Mouse (Mus musculus) midbrain, embryonic 15.5 days (tissue): ENCODE data around the gene Carns1. TPM values are rescaled to one million over a fixed set of nuclear protein-coding genes. Genes with fewer than 3 reads are reported as not detected.

Experiments
- ATAC-seq: fragments of 200-750 bp; cut with Nextera tagmentation; replicated peaks from 2 replicates; pipeline ENCODE4 v1.8.0; 2017; ENCODE audit warnings: moderate TSS enrichment
- H3K27ac ChIP-seq: fragments of 300-500 bp; sonication (generic); 2 replicates; pipeline ENCODE4 v1.5.1; 2015; ENCODE audit warnings: mild to moderate bottlenecking, inconsistent platforms
- H3K27me3 ChIP-seq: fragments of 300-500 bp; sonication (generic); replicated peaks from 2 replicates; pipeline ENCODE4 v1.6.1; 2015; ENCODE audit warnings: inconsistent platforms
- H3K36me3 ChIP-seq: fragments of 300-500 bp; sonication (generic); replicated peaks from 2 replicates; pipeline ENCODE4 v1.6.1; 2015; ENCODE audit warnings: inconsistent platforms
- H3K4me1 ChIP-seq: fragments of 300-500 bp; sonication (generic); 2 replicates; pipeline ENCODE4 v1.6.1; 2015; ENCODE audit warnings: inconsistent platforms
- H3K4me2 ChIP-seq: fragments of 300-500 bp; sonication (generic); 2 replicates; pipeline ENCODE4 v1.6.1; 2015; ENCODE audit warnings: inconsistent platforms, mild to moderate bottlenecking, moderate library complexity
- H3K4me3 ChIP-seq: fragments of 300-500 bp; sonication (generic); 2 replicates; pipeline ENCODE4 v1.5.1; 2015; ENCODE audit warnings: mild to moderate bottlenecking, inconsistent platforms
- H3K9ac ChIP-seq: fragments of 300-500 bp; sonication (generic); 2 replicates; pipeline ENCODE4 v1.6.1; 2015; ENCODE audit warnings: mild to moderate bottlenecking, inconsistent platforms
- H3K9me3 ChIP-seq: fragments of 300-500 bp; sonication (generic); 2 replicates; pipeline ENCODE4 v1.6.1; 2016; ENCODE audit warnings: inconsistent platforms
- WGBS: fragments of 180-500 bp; shearing (Covaris S2); methylation state at CpG from one replicate; pipeline ENCODE4 v1.1.7; 2015; ENCODE audit warnings: mixed read lengths; 5-methylcytosine and 5-hydroxymethylcytosine counted together
- polyA plus RNA-seq: library from polyadenylated mRNA; unstranded; fragments of >200 nt; fragmentation: Nextera tagmentation; extraction: Ambion mirVana; gene quantifications from 2 replicates; pipeline ENCODE4 v1.2.1, GENCODE M21; 2015

The Carns1 gene
- polyA plus RNA-seq, 1 experiment from 2014 or later = 6.9 TPM

GRCm38 (mm10) chr19:4151488-4151860, 23.8 kb downstream of the Carns1 start:
- no peak for ATAC-seq
- Histone ChIP-seq H3K4me3 (no peak overlapping the region), H3K27me3 (no peaks in the 10 kb centered on the region), H3K4me1 (peaks cover 22% of the 10 kb centered on the region), H3K27ac (no peak overlapping the region), H3K36me3 (peaks cover 15% of the 10 kb centered on the region), H3K4me2 (no peak overlapping the region), H3K9me3 (no peaks in the 10 kb centered on the region), H3K9ac (no peak overlapping the region)
- WGBS = 66% methylated on average over 5 of the region's 5 CpGs

GRCm38 (mm10) chr19:4150567-4151487, 24.5 kb downstream of the Carns1 start:
- WGBS = 90% methylated on average over 22 of the region's 22 CpGs
- H3K4me2 ChIP-seq = no peak overlapping the region
- H3K27ac ChIP-seq = no peak overlapping the region
- H3K4me3 ChIP-seq = no peak overlapping the region
- no peak for ATAC-seq
- peaks cover 22% of the 10 kb centered on the region for H3K4me1 ChIP-seq
- no peak overlapping the region for H3K9ac ChIP-seq
- H3K36me3 ChIP-seq = peaks cover 12% of the 10 kb centered on the region
- no peaks in the 10 kb centered on the region for H3K27me3 ChIP-seq
- no peaks in the 10 kb centered on the region for H3K9me3 ChIP-seq

GRCm38 (mm10) chr19:4149764-4150461, 25.4 kb downstream of the Carns1 start:
- Histone ChIP-seq H3K9ac (no peak overlapping the region), H3K4me3 (no peak overlapping the region)

GRCm38 (mm10) chr19:4149283-4149682, 26.0 kb downstream of the Carns1 start:
- Histone ChIP-seq H3K4me3 (peak overlapping the region; percentile 93), H3K27ac (no peak overlapping the region; the same call in 1 of the 2 replicates), H3K4me2 (peak overlapping the region; percentile 77), H3K27me3 (no peaks in the 10 kb centered on the region), H3K9me3 (no peaks in the 10 kb centered on the region), H3K36me3 (0 out of 2 replicates have a peak, but pooled peaks cover 7% of the 10 kb centered on the region), H3K4me1 (peaks cover 22% of the 10 kb centered on the region), H3K9ac (peak overlapping the region; percentile 91)
- no peak for ATAC-seq
- WGBS = 93% methylated on average over 11 of the region's 11 CpGs

More at GRCm38 (mm10) chr19:4149764-4150461, 25.4 kb downstream of the Carns1 start:
- no peak overlapping the region; the same call in 1 of the 2 replicates for H3K4me2 ChIP-seq
- WGBS = 94% methylated on average over 17 of the region's 17 CpGs
- 0 out of 2 replicates have a peak, but pooled peaks cover 7% of the 10 kb centered on the region for H3K36me3 ChIP-seq
- no peak for ATAC-seq
- H3K27ac ChIP-seq = no peak overlapping the region
- peaks cover 22% of the 10 kb centered on the region for H3K4me1 ChIP-seq
- H3K9me3 ChIP-seq = no peaks in the 10 kb centered on the region
- H3K27me3 ChIP-seq = no peaks in the 10 kb centered on the region

- peak overlapping the region; percentile 91 for H3K9ac ChIP-seq
- ATAC-seq = peak; percentile 46; the same call in 1 of the 2 replicates
- 0 out of 2 replicates have a peak, but pooled peaks cover 7% of the 10 kb centered on the region for H3K36me3 ChIP-seq
- H3K27ac ChIP-seq = peak overlapping the region; percentile 75
- H3K27me3 ChIP-seq = no peaks in the 10 kb centered on the region
- H3K9me3 ChIP-seq = no peaks in the 10 kb centered on the region
- 3% methylated on average over 7 of the region's 8 CpGs for WGBS
- H3K4me2 ChIP-seq = peak overlapping the region; percentile 77
- peak overlapping the region; percentile 93 for H3K4me3 ChIP-seq
- peaks cover 22% of the 10 kb centered on the region for H3K4me1 ChIP-seq
These were observed 26.5 kb downstream of the Carns1 start for GRCm38 (mm10) chr19:4148819-4149218.

- ATAC-seq = peak; percentile 93
- H3K4me3 ChIP-seq = peak within 1 kb of the TSS; percentile 93
- peak within 1 kb of the TSS; percentile 91 for H3K9ac ChIP-seq
- H3K36me3 ChIP-seq = 0 out of 2 replicates have a peak, but pooled peaks cover 7% of the 10 kb centered on the region
- WGBS = under 1% methylated on average over 32 of the region's 33 CpGs
- H3K27me3 ChIP-seq = no peaks in the 10 kb centered on the region
- H3K4me2 ChIP-seq = peak within 1 kb of the TSS; percentile 77
- H3K9me3 ChIP-seq = no peaks in the 10 kb centered on the region
- peak within 1 kb of the TSS; percentile 75 for H3K27ac ChIP-seq
- peaks cover 22% of the 10 kb centered on the region for H3K4me1 ChIP-seq
These were observed 26.8 kb downstream of the Carns1 start, which contains the start of gene Coro1b for GRCm38 (mm10) chr19:4148491-4148806. Coro1b (plus strand) TSS chr19:4148619.

- no peaks in the 10 kb centered on the region for H3K27me3 ChIP-seq
- no peaks in the 10 kb centered on the region for H3K9me3 ChIP-seq
- peak; percentile 26; the same call in 1 of the 2 replicates for ATAC-seq
- 0 out of 2 replicates have a peak, but pooled peaks cover 7% of the 10 kb centered on the region for H3K36me3 ChIP-seq
- H3K4me3 ChIP-seq = peak overlapping the region; percentile 93
- H3K4me1 ChIP-seq = peaks cover 22% of the 10 kb centered on the region
- peak overlapping the region; percentile 77 for H3K4me2 ChIP-seq
- H3K9ac ChIP-seq = peak overlapping the region; percentile 91
- 30% methylated on average over 9 of the region's 9 CpGs for WGBS
- H3K27ac ChIP-seq = peak overlapping the region; percentile 75
These were observed 27.3 kb downstream of the Carns1 start for GRCm38 (mm10) chr19:4147782-4148490.

- Histone ChIP-seq H3K27me3 (no peaks in the 10 kb centered on the region), H3K36me3 (0 out of 2 replicates have a peak, but pooled peaks cover 7% of the 10 kb centered on the region), H3K27ac (no peak overlapping the region), H3K9me3 (no peaks in the 10 kb centered on the region), H3K4me1 (peaks cover 22% of the 10 kb centered on the region), H3K9ac (no peak overlapping the region), H3K4me3 (no peak overlapping the region), H3K4me2 (no peak overlapping the region)
- 42% methylated on average over 3 of the region's 3 CpGs for WGBS
- no peak for ATAC-seq
These were observed 28.3 kb downstream of the Carns1 start for GRCm38 (mm10) chr19:4147022-4147405.

- Histone ChIP-seq H3K27me3 (no peaks in the 10 kb centered on the region), H3K36me3 (0 out of 2 replicates have a peak, but pooled peaks cover 7% of the 10 kb centered on the region), H3K27ac (no peak overlapping the region), H3K4me2 (no peak overlapping the region), H3K4me1 (peaks cover 22% of the 10 kb centered on the region), H3K9ac (no peak overlapping the region), H3K9me3 (no peaks in the 10 kb centered on the region), H3K4me3 (no peak overlapping the region)
- no peak for ATAC-seq
- WGBS = 56% methylated on average over 12 of the region's 12 CpGs
These were observed 28.8 kb downstream of the Carns1 start for GRCm38 (mm10) chr19:4146366-4147021.

- no peaks in the 10 kb centered on the region for H3K27me3 ChIP-seq
- no peak overlapping the region for H3K9ac ChIP-seq
- H3K27ac ChIP-seq = no peak overlapping the region
- 75% methylated on average over 5 of the region's 5 CpGs for WGBS
- H3K4me3 ChIP-seq = no peak overlapping the region
- 0 out of 2 replicates have a peak, but pooled peaks cover 2% of the 10 kb centered on the region for H3K36me3 ChIP-seq
- peaks cover 22% of the 10 kb centered on the region for H3K4me1 ChIP-seq
- H3K4me2 ChIP-seq = no peak overlapping the region
- H3K9me3 ChIP-seq = no peaks in the 10 kb centered on the region
- no peak for ATAC-seq
These were observed 29.3 kb downstream of the Carns1 start for GRCm38 (mm10) chr19:4145936-4146335.
